Mouse (Mus musculus) neural tube, embryonic 14.5 days (tissue): ENCODE results near the gene Utp20. TPM values are rescaled to one million over a fixed set of nuclear protein-coding genes. Genes with fewer than 3 reads are reported as not detected.
"Not testable (repeated sequence)": the region's sequence is repeated elsewhere in the genome, so short reads cannot be mapped to it uniquely, and the experiment has no call there.

Source experiments
- ATAC-seq: fragments of 200-750 bp; cut with Nextera tagmentation; 2 replicates; pipeline ENCODE4 v1.8.0; 2017; ENCODE audit warnings: low read depth, mild to moderate bottlenecking, moderate TSS enrichment, moderate library complexity
- H3K27ac ChIP-seq: fragments of 300-500 bp; sonication (generic); 2 replicates; pipeline ENCODE4 v1.5.1; 2014; ENCODE audit warnings: low read depth, mild to moderate bottlenecking, control low read depth, low read length, moderate library complexity, mixed read lengths
- H3K27me3 ChIP-seq: fragments of 300-500 bp; sonication (generic); 2 replicates; pipeline ENCODE4 v1.6.1; 2014; ENCODE audit warnings: low read length; ENCODE audit not compliant: control insufficient read depth, insufficient read depth
- H3K36me3 ChIP-seq: fragments of 300-500 bp; sonication (generic); 2 replicates; pipeline ENCODE4 v1.6.1; 2014; ENCODE audit warnings: low read length, mixed read lengths; ENCODE audit not compliant: control insufficient read depth, insufficient read depth
- H3K4me1 ChIP-seq: fragments of 300-500 bp; sonication (generic); 2 replicates; pipeline ENCODE4 v1.6.1; 2014; ENCODE audit warnings: low read length; ENCODE audit not compliant: control insufficient read depth, insufficient read depth
- H3K4me2 ChIP-seq: fragments of 300-500 bp; sonication (generic); 2 replicates; pipeline ENCODE4 v1.6.1; 2014; ENCODE audit warnings: mild to moderate bottlenecking, low read depth, low read length, control low read depth
- H3K4me3 ChIP-seq: fragments of 300-500 bp; sonication (generic); 2 replicates; pipeline ENCODE4 v1.5.1; 2014; ENCODE audit warnings: low read depth, low read length, control low read depth, mixed read lengths
- H3K9ac ChIP-seq: fragments of 300-500 bp; sonication (generic); replicated peaks from 2 replicates; pipeline ENCODE4 v1.6.1; 2014; ENCODE audit warnings: low read depth, mild to moderate bottlenecking, control low read depth, low read length, mixed read lengths
- H3K9me3 ChIP-seq: fragments of 300-500 bp; sonication (generic); 2 replicates; pipeline ENCODE4 v1.6.1; 2016; ENCODE audit warnings: low read length; ENCODE audit not compliant: control insufficient read depth
- WGBS: fragments of 180-500 bp; shearing (Covaris S2); extraction: QIAGEN DNeasy Blood & Tissue Kit; methylation state at CpG from one replicate; pipeline ENCODE4 v1.1.7; 2014; 5-methylcytosine and 5-hydroxymethylcytosine counted together
- polyA plus RNA-seq: library from polyadenylated mRNA; unstranded; fragments of >200 nt; fragmentation: Nextera tagmentation; extraction: Ambion mirVana; gene quantifications from 2 replicates; pipeline ENCODE4 v1.2.1, GENCODE M21; 2014

The Utp20 gene
- polyA plus RNA-seq, 1 experiment from 2014 or later: 12.9 TPM

DNA sequence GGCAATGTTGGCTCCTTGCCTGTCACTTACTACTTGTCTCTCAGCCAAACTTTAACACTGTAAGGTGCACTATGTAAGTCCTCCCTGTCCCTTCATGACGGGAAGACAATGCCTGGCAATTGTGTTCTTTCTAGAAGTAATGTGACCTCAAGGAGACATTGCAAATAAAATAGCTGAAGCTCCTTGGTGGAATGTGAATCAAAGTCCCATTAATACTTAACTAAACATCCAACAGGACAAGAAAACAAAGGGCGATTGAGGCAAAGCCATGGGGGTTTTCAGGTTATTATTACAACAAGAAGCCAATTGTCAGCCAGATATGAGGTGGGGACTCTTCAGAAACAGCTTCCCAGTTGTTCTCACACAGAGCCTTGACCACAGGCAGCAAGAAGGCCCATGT is 7.6 kb upstream of the Utp20 start:
- Histone ChIP-seq H3K9ac (no peak overlapping the region), H3K27me3 (no peaks in the 10 kb centered on the region), H3K4me2 (no peak overlapping the region), H3K4me1 (no peaks in the 10 kb centered on the region), H3K36me3 (no peaks in the 10 kb centered on the region), H3K9me3 (no peaks in the 10 kb centered on the region), H3K4me3 (no peak overlapping the region), H3K27ac (no peak overlapping the region)
- ATAC-seq: no peak
- 78% methylated on average over 2 of the region's 2 CpGs for WGBS

GRCm38 (mm10) chr10:88828361-88828760 is 1.8 kb upstream of the Utp20 start:
- Histone ChIP-seq H3K4me3 (no peak overlapping the region), H3K9me3 (no peaks in the 10 kb centered on the region), H3K27ac (no peak overlapping the region), H3K36me3 (peaks cover 9% of the 10 kb centered on the region; the same call in 1 of the 2 replicates), H3K9ac (no peak overlapping the region), H3K27me3 (no peaks in the 10 kb centered on the region), H3K4me1 (no peaks in the 10 kb centered on the region; the same call in 1 of the 2 replicates), H3K4me2 (no peak overlapping the region)
- no peak for ATAC-seq

DNA sequence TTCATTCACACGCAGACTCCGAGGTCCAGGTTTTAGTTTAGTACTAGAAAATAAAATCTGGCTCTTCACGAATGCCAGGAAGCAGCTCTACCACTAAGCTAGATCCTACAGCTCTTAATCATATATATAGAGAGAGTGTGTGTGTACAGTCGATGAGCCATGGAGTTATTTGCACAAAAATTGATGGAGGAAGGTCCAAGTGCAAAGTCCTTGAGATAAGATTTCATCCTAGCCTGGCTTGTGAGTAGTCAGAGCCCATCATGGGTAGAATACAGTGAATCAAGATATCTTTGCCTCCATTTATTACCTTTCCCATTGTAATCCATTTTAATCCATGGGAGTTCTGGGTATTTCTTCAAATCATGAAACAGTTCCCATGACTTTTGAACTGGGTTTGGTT is 992 bp upstream of the Utp20 start:
- ATAC-seq: no peak
- Histone ChIP-seq H3K9ac (no peak overlapping the region), H3K4me2 (peak overlapping the region; percentile 76), H3K27me3 (no peaks in the 10 kb centered on the region), H3K9me3 (no peaks in the 10 kb centered on the region), H3K36me3 (peaks cover 9% of the 10 kb centered on the region; the same call in 1 of the 2 replicates), H3K4me3 (no peak overlapping the region), H3K4me1 (no peaks in the 10 kb centered on the region; the same call in 1 of the 2 replicates), H3K27ac (no peak overlapping the region)
- 94% methylated on average over 4 of the region's 4 CpGs for whole genome bisulfite sequencing

DNA sequence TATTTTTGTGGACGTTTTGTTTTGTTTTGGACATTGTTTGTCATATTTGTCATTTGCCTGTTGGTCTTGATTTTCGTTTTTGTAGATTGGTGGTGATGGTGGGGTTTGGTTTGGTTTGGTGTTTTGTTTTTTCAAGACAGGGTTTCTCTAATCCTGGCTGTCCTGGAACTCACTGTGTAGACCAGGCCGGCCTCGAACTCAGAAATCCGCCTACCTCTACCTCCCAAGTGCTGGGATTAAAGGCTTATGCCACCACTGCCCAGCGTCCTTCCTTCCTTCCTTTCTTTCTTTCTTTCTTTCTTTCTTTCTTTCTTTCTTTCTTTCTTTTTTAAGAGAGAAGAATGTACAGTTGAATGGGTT is 323 bp upstream of the Utp20 start:
- peak overlapping the region; percentile 54 for H3K9ac ChIP-seq
- H3K27ac ChIP-seq, H3K4me1 ChIP-seq, H3K9me3 ChIP-seq, H3K36me3 ChIP-seq, H3K27me3 ChIP-seq: not testable (repeated sequence)
- peak overlapping the region; percentile 91 for H3K4me3 ChIP-seq
- ATAC-seq: peak; percentile 68
- H3K4me2 ChIP-seq: peak overlapping the region; percentile 76
- WGBS: 3% methylated on average over 6 of the region's 6 CpGs

DNA sequence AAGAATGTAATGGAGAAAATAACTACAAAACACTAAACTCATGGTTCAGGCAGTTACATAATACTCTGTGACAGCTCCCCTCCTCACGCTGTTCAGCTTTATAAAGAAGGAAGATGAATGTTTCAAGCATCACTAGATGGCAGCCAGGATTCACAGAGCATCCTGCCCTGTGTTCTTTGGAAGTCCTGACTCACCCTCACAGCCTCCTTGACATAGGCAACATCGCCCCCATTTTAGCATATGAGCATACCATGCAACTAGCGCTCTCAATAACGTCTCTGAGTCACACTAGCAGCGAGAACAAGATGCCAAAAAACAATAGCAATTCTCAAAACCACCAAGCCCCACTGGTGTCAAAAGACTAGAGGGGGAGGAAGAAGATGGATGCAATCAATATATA is 9.3 kb downstream of the Utp20 start:
- H3K36me3 ChIP-seq: peaks cover 31% of the 10 kb centered on the region
- 93% methylated on average over 5 of the region's 5 CpGs for WGBS
- no peak for ATAC-seq

GRCm38 (mm10) chr10:88815256-88815655 is 11.3 kb downstream of the Utp20 start:
- H3K4me1 ChIP-seq: no peaks in the 10 kb centered on the region
- 98% methylated on average over 2 of the region's 2 CpGs for WGBS
- no peak for ATAC-seq
- no peaks in the 10 kb centered on the region for H3K27me3 ChIP-seq
- H3K36me3 ChIP-seq: peaks cover 27% of the 10 kb centered on the region
- H3K4me2 ChIP-seq: no peak overlapping the region
- no peak overlapping the region for H3K4me3 ChIP-seq
- no peak overlapping the region for H3K27ac ChIP-seq
- H3K9ac ChIP-seq: no peak overlapping the region
- no peaks in the 10 kb centered on the region for H3K9me3 ChIP-seq

More for the DNA sequence above, 9.3 kb downstream of the Utp20 start:
- Histone ChIP-seq H3K4me3 (no peak overlapping the region), H3K27me3 (no peaks in the 10 kb centered on the region), H3K4me2 (no peak overlapping the region), H3K4me1 (no peaks in the 10 kb centered on the region), H3K9me3 (no peaks in the 10 kb centered on the region), H3K27ac (no peak overlapping the region), H3K9ac (no peak overlapping the region)

DNA sequence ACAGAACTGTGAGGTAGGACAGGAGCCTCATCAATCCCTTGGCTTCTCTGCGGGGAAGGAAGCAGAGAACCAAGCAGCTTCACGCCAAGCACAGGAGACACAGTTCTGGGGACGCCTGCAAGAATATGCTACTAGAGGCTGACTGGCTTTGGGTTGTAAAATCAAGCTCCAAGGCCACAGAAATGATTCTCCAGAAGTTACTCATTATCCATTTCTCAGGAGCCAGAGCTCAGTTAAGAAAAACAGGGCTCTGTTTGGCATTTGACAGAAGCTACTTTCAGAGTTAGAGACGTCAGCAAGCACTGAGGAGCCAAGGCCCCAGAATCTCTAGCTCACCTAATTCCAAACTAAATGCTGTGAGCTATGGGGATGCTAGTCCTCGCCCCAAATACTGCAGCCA is 14.9 kb downstream of the Utp20 start:
- 93% methylated on average over 5 of the region's 5 CpGs for WGBS
- H3K4me2 ChIP-seq: no peak overlapping the region
- H3K4me3 ChIP-seq: no peak overlapping the region
- H3K27me3 ChIP-seq: no peaks in the 10 kb centered on the region
- no peaks in the 10 kb centered on the region for H3K4me1 ChIP-seq
- no peak for ATAC-seq
- H3K9ac ChIP-seq: no peak overlapping the region
- H3K9me3 ChIP-seq: no peaks in the 10 kb centered on the region
- peaks cover 20% of the 10 kb centered on the region for H3K36me3 ChIP-seq
- no peak overlapping the region for H3K27ac ChIP-seq

DNA sequence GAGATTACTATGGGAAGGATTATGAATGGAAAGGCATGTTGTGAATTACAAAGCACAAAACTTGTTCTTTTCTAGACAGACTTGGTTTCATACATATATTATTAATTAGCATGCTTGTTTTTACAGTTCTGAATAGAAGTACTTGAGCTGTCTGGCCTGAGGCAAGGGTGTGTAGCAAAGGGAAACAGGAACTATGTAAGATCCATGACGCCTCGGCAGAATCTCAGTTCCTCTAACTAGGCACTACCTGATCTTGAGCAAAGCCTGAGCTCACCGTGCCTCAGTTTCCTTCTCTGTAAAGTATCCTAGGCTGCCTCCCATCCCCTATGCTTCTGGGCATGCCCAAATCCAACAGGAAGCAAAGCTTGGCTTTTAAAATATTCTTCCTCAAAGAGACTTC is 24.4 kb downstream of the Utp20 start:
- no peaks in the 10 kb centered on the region for H3K27me3 ChIP-seq
- H3K27ac ChIP-seq: no peak overlapping the region
- ATAC-seq: no peak
- no peak overlapping the region for H3K9ac ChIP-seq
- peaks cover 6% of the 10 kb centered on the region for H3K36me3 ChIP-seq
- H3K4me3 ChIP-seq: no peak overlapping the region
- no peaks in the 10 kb centered on the region for H3K4me1 ChIP-seq
- 90% methylated on average over 3 of the region's 3 CpGs for WGBS
- H3K9me3 ChIP-seq: no peaks in the 10 kb centered on the region
- H3K4me2 ChIP-seq: no peak overlapping the region

GRCm38 (mm10) chr10:88799381-88799780 is 27.2 kb downstream of the Utp20 start:
- Histone ChIP-seq H3K9me3 (no peaks in the 10 kb centered on the region), H3K36me3 (peaks cover 6% of the 10 kb centered on the region), H3K27me3 (no peaks in the 10 kb centered on the region), H3K4me1 (no peaks in the 10 kb centered on the region), H3K27ac (no peak overlapping the region), H3K4me2 (no peak overlapping the region), H3K4me3 (no peak overlapping the region), H3K9ac (no peak overlapping the region)
- ATAC-seq: no peak
- whole genome bisulfite sequencing: 97% methylated on average over 7 of the region's 7 CpGs

DNA sequence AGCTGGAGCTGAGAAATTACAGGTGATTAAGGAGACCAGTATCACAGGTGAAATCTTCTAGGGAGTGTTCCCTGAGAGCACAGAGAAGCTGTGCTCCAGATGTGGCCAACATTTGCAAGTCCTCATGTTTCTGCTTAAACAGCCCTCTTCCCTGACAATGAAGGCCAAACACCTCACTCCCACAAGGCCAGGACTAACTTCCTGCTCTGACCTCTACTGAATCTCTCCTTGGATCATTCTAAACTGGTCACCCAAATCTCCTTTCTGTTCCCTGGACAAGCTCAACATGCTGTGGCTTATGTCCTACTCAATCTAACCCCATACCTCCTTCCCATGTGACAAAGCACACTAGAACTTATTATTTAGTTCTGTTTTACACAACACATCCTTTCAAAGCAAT is 29.2 kb downstream of the Utp20 start:
- no peak overlapping the region for H3K4me2 ChIP-seq

More for the DNA sequence above, 29.2 kb downstream of the Utp20 start:
- no peak for ATAC-seq
- H3K27ac ChIP-seq: no peak overlapping the region
- H3K9me3 ChIP-seq: no peaks in the 10 kb centered on the region
- H3K4me1 ChIP-seq: no peaks in the 10 kb centered on the region
- no peaks in the 10 kb centered on the region for H3K27me3 ChIP-seq
- H3K9ac ChIP-seq: no peak overlapping the region
- peaks cover 6% of the 10 kb centered on the region for H3K36me3 ChIP-seq
- H3K4me3 ChIP-seq: no peak overlapping the region
